16 mouse cellular contexts compared by ENCODE assay signal in the genomic region with DNA sequence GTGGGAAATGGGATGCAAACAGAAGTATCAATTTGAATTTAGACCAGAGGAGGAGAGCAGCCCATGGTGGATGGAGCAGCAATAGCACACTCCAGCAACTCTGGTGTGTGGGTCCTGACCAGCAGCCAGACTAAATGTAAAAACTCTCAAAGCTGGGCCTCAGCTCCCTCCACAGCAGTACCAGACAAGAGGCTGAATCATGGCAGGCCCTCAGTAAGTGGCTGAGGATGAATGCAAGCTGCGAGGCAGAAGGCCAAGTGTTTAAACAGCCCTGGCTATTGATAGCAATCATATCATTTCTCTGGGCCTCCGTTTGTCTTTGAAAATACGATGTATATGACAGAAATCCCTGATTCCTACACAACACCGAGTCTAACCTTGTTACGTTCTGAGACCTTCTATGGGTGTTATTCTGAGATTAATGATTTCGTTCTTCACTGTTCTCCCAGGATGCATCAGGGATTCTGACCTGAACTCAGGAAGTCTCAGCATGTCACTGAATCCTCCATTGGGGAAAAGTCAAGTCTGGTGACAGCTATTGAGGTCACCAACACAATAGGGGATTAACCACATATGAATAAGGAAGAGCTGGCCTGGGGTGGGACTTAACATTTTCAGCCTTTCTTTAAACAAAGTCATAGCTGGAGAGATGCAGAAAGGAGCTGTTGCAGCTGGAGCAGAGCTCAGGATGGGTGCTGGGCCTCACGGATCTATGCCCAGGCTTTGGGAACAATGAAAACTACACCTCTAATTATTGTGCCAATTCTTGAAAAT.
DNase-seq lines count a peak whose midpoint lies in the region; ATAC-seq and TF ChIP-seq lines count a peak whose summit lies in the region.
"Had no signal": no experiment of that assay in that cellular context is flagged by ENCODE, and none has a peak within 500 bp of the region (broad histone marks: within the 10 kb centered on the region; RNA-seq: fewer than 3 reads in every experiment).

No protein-coding gene starts in this region.

- no peaks in the 10 kb centered on the region for H3K36me3 ChIP-seq in midbrain, embryonic 11.5 days (ENCODE audit: control insufficient read depth, insufficient read depth, low read length)
- no peaks in the 10 kb centered on the region for H3K36me3 ChIP-seq in midbrain, embryonic 15.5 days (replicated peaks)
- no peaks in the 10 kb centered on the region for H3K36me3 ChIP-seq in lung, embryonic 15.5 days
- no peaks in the 10 kb centered on the region for H3K36me3 ChIP-seq in stomach, embryonic 15.5 days
- H3K36me3 ChIP-seq: hindbrain, embryonic 13.5 days had no signal

- peak overlapping the region; percentile 31 for H3K27ac ChIP-seq in gastrocnemius, adult 2 months
- no peak overlapping the region for H3K27ac ChIP-seq in midbrain, embryonic 11.5 days (ENCODE audit: low read depth, low read length)
- no peak overlapping the region for H3K27ac ChIP-seq in midbrain, embryonic 15.5 days
- peak overlapping the region; percentile 29; the same call in 1 of the 2 replicates for H3K27ac ChIP-seq in lung, embryonic 15.5 days
- peak overlapping the region; percentile 82 for H3K27ac ChIP-seq in stomach, embryonic 15.5 days
- H3K27ac ChIP-seq: hindbrain, embryonic 13.5 days had no signal

- ATAC-seq in midbrain, embryonic 11.5 days (ENCODE audit: low FRiP score) = peak; percentile 59
- no peak for ATAC-seq in midbrain, embryonic 15.5 days (replicated peaks)
- ATAC-seq in lung, embryonic 15.5 days (ENCODE audit: borderline replicate concordance, extremely low read depth, low FRiP score, low TSS enrichment) = peak; percentile 74
- no peak for ATAC-seq in stomach, embryonic 15.5 days (ENCODE audit: insufficient read depth, low FRiP score, low read depth)
- ATAC-seq: activated CD4-positive, CD25-positive, alpha-beta regulatory T cell, adult 4 months had no signal

- no peak overlapping the region for H3K4me2 ChIP-seq in midbrain, embryonic 11.5 days
- no peak overlapping the region for H3K4me2 ChIP-seq in midbrain, embryonic 15.5 days
- no peak overlapping the region for H3K4me2 ChIP-seq in lung, embryonic 15.5 days
- H3K4me2 ChIP-seq in stomach, embryonic 15.5 days = no peak overlapping the region
- H3K4me2 ChIP-seq: hindbrain, embryonic 13.5 days had no signal

- TF ChIP-seq CTCF in gastrocnemius, adult 2 months (IDR thresholded peaks at IDR 0.05) = no peak

- no peak overlapping the region for H3K4me3 ChIP-seq in gastrocnemius, adult 2 months
- H3K4me3 ChIP-seq in midbrain, embryonic 11.5 days (ENCODE audit: low read depth, low read length) = no peak overlapping the region
- no peak overlapping the region for H3K4me3 ChIP-seq in midbrain, embryonic 15.5 days
- H3K4me3 ChIP-seq in lung, embryonic 15.5 days = no peak overlapping the region
- H3K4me3 ChIP-seq in stomach, embryonic 15.5 days (replicated peaks) = no peak overlapping the region
- H3K4me3 ChIP-seq: hindbrain, embryonic 13.5 days had no signal

- peaks cover 5% of the 10 kb centered on the region for H3K4me1 ChIP-seq in midbrain, embryonic 11.5 days (ENCODE audit: control insufficient read depth, insufficient read depth, low read length)
- no peaks in the 10 kb centered on the region for H3K4me1 ChIP-seq in midbrain, embryonic 15.5 days
- H3K4me1 ChIP-seq in lung, embryonic 15.5 days = peaks cover 30% of the 10 kb centered on the region
- peaks cover 11% of the 10 kb centered on the region; the same call in 1 of the 2 replicates for H3K4me1 ChIP-seq in stomach, embryonic 15.5 days
- H3K4me1 ChIP-seq: hindbrain, embryonic 13.5 days had no signal

- no peaks in the 10 kb centered on the region for H3K27me3 ChIP-seq in midbrain, embryonic 11.5 days (ENCODE audit: control insufficient read depth, insufficient read depth, low read length)
- no peaks in the 10 kb centered on the region for H3K27me3 ChIP-seq in midbrain, embryonic 15.5 days (replicated peaks)
- peaks cover 3% of the 10 kb centered on the region; the same call in 1 of the 2 replicates for H3K27me3 ChIP-seq in lung, embryonic 15.5 days
- no peaks in the 10 kb centered on the region for H3K27me3 ChIP-seq in stomach, embryonic 15.5 days (replicated peaks)
- H3K27me3 ChIP-seq: CH12.LX; hindbrain, embryonic 13.5 days had no signal

- peaks cover 7% of the 10 kb centered on the region for H3K9me3 ChIP-seq in midbrain, embryonic 11.5 days (ENCODE audit: control insufficient read depth, low read length)
- H3K9me3 ChIP-seq in midbrain, embryonic 15.5 days = 0 out of 2 replicates have a peak, but pooled peaks cover 4% of the 10 kb centered on the region
- no peaks in the 10 kb centered on the region for H3K9me3 ChIP-seq in lung, embryonic 15.5 days
- H3K9me3 ChIP-seq in stomach, embryonic 15.5 days = no peaks in the 10 kb centered on the region
- H3K9me3 ChIP-seq: hindbrain, embryonic 13.5 days had no signal

- no peak overlapping the region for H3K9ac ChIP-seq in midbrain, embryonic 11.5 days (ENCODE audit: low read length)
- no peak overlapping the region for H3K9ac ChIP-seq in midbrain, embryonic 15.5 days
- no peak overlapping the region for H3K9ac ChIP-seq in lung, embryonic 15.5 days
- no peak overlapping the region for H3K9ac ChIP-seq in stomach, embryonic 15.5 days
- H3K9ac ChIP-seq: hindbrain, embryonic 13.5 days had no signal

- 51% methylated on average over 7 of the region's 7 CpGs for WGBS in midbrain, embryonic 11.5 days
- 42% methylated on average over 7 of the region's 7 CpGs for WGBS in midbrain, embryonic 15.5 days
- WGBS in lung, embryonic 15.5 days = 46% methylated on average over 7 of the region's 7 CpGs
- 37% methylated on average over 7 of the region's 7 CpGs for WGBS in stomach, embryonic 15.5 days

- intact Hi-C loops in gastrocnemius, adult 2 months (cut with DNase I) = no loop called here
- intact Hi-C loops in gastrocnemius, postnatal 14 days (cut with DNase I; ENCODE audit: low total_unique reads) = no loop called here

- no peak for DNase-seq in gastrocnemius, adult 2 months
- DNase-seq in gastrocnemius, postnatal 14 days = no peak
- DNase-seq in midbrain, embryonic 11.5 days (ENCODE audit: low spot score, missing footprints) = peak; percentile 85
- no peak for DNase-seq in thymus, postnatal 0 days (ENCODE audit: low spot score)
- no peak for DNase-seq in layer of hippocampus, postnatal 14 days (ENCODE audit: low spot score in 2 of 2)
- DNase-seq: cerebellum, postnatal 25 days; gastrocnemius, postnatal 36 days; kidney, adult 2 months; kidney, postnatal 4 days; right cerebral cortex, postnatal 4 days had no signal

Comparison
In these comparisons a context has a peak if more than half of its experiments do, and no peak if none do; other contexts are left out.
1. ATAC-seq: peak in midbrain, embryonic 11.5 days (single experiment) and lung, embryonic 15.5 days (single experiment); none in midbrain, embryonic 15.5 days (single experiment) and stomach, embryonic 15.5 days (single experiment).
2. H3K27ac ChIP-seq: peak in gastrocnemius, adult 2 months (single experiment), lung, embryonic 15.5 days (single experiment) and stomach, embryonic 15.5 days (single experiment); none in midbrain, embryonic 11.5 days (single experiment) and midbrain, embryonic 15.5 days (single experiment).